Mouse (Mus musculus): Measurements from ENCODE around the gene Grin2c. TPM values are rescaled to one million over a fixed set of nuclear protein-coding genes. Genes with fewer than 3 reads are reported as not detected.

The Grin2c gene
- polyA plus RNA-seq, 1 experiment: 0.33 TPM

DNA sequence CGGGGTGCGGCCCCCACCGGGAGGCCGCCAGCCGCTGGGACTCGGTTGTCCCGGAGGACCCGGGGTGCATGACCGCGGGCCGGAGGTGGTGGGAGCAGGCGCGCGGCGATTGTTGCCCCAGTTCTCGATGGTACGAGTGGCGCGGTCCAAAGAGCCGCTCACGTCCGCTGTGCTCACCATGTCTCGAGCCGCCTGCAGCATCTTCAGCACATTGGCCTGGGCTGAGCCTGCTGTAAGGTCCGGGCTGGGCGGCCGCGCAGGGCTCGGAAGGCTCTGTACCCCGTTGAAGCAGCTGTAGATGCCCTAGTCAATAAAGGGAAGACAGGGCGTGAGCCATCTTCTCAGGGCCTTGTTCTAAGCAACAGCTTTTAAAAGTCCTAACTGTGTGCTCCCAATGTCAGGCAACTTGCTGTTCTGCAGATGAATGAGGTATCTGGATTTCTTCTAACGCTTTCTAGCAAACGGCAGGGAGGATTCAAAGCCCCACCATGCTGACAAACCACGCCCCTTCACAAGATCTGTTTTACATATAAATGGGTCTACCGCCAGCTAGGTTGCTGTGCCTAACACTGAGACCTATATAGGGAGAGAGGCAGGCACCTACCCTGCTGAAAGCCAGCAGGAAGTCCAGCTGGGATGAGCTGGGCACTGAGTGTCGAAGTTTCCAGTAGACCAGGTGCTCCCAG, 16.5 kb downstream of the Grin2c start:
- whole genome bisulfite sequencing: 4% methylated on average over 36 of the region's 36 CpGs
- H3K36me3 ChIP-seq (ENCODE audit: control insufficient read depth, insufficient read depth, low read length): no peaks in the 10 kb centered on the region
- TF ChIP-seq POLR2A (IDR thresholded peaks at IDR 0.05; ENCODE audit: low read depth, low read length) (no peak), CTCF (IDR thresholded peaks at IDR 0.05; ENCODE audit: extremely low read depth, insufficient read length, insufficient replicate concordance, low read depth, low read length) (no peak)
- H3K4me1 ChIP-seq (ENCODE audit: control insufficient read depth, insufficient read depth, insufficient read length, low read length): no peaks in the 10 kb centered on the region; the same call in 1 of the 2 replicates
- H3K27ac ChIP-seq (ENCODE audit: insufficient read depth, low read depth, low read length): no peak overlapping the region
- peak overlapping the region; percentile 0; the same call in 1 of the 2 replicates for H3K4me3 ChIP-seq (ENCODE audit: low read depth, low read length)
- peaks cover 29% of the 10 kb centered on the region for H3K27me3 ChIP-seq (ENCODE audit: control insufficient read depth, insufficient read depth, low read length)

DNA sequence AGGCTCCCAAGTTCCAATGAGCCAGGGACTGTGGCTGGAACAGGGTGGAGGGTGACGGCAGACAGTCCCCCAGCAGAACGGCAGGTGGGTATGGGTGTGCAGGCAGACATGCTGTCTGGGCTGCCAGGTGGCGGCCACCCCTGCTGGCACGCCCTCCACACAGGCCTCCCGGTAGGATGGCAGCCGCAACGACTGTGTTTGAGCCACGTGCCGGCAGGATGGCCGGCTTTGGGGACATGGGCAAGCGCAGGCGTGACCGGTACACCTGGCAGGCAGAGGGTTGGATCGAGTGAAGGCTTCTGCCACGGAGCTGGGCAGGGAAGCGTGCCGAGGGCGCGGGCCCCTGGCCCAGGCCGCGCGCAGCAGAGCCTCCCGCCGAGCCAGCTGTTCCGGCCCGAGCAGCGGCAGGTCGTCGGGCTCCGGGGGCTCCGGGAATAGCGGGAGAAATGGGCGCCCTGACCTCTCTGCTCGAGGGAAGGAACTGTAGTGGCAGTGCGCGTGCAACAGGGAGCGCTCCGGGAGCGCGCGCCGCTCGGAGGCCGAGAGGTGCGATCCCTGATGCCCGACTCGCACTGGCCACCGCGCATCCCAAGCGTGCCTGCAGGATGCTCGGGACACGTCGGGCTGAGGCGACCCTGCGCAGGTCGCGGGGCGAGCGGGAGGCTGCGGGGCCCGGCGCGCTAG, 17.2 kb downstream of the Grin2c start:
- Histone ChIP-seq H3K36me3 (ENCODE audit: control insufficient read depth, insufficient read depth, low read length) (peaks cover 2% of the 10 kb centered on the region; the same call in 1 of the 2 replicates), H3K27ac (ENCODE audit: insufficient read depth, low read depth, low read length) (no peak overlapping the region), H3K4me1 (ENCODE audit: control insufficient read depth, insufficient read depth, insufficient read length, low read length) (no peaks in the 10 kb centered on the region; the same call in 1 of the 2 replicates), H3K4me3 (ENCODE audit: low read depth, low read length) (peak overlapping the region; percentile 0; the same call in 1 of the 2 replicates), H3K27me3 (ENCODE audit: control insufficient read depth, insufficient read depth, low read length) (peaks cover 29% of the 10 kb centered on the region)
- 1% methylated on average over 62 of the region's 63 CpGs for WGBS
- TF ChIP-seq CTCF (IDR thresholded peaks at IDR 0.05; ENCODE audit: extremely low read depth, insufficient read length, insufficient replicate concordance, low read depth, low read length) (no peak), POLR2A (IDR thresholded peaks at IDR 0.05; ENCODE audit: low read depth, low read length) (no peak)

- H3K4me3 ChIP-seq (ENCODE audit: low read depth, low read length): no peak overlapping the region
- no peak overlapping the region for H3K27ac ChIP-seq (ENCODE audit: insufficient read depth, low read depth, low read length)
- WGBS: 64% methylated on average over 6 of the region's 6 CpGs
- peaks cover 29% of the 10 kb centered on the region for H3K27me3 ChIP-seq (ENCODE audit: control insufficient read depth, insufficient read depth, low read length)
- TF ChIP-seq CTCF (IDR thresholded peaks at IDR 0.05; ENCODE audit: extremely low read depth, insufficient read length, insufficient replicate concordance, low read depth, low read length) (no peak), POLR2A (IDR thresholded peaks at IDR 0.05; ENCODE audit: low read depth, low read length) (no peak)
- H3K36me3 ChIP-seq (ENCODE audit: control insufficient read depth, insufficient read depth, low read length): peaks cover 13% of the 10 kb centered on the region; the same call in 1 of the 2 replicates
- H3K4me1 ChIP-seq (ENCODE audit: control insufficient read depth, insufficient read depth, insufficient read length, low read length): no peaks in the 10 kb centered on the region; the same call in 1 of the 2 replicates
Observed at GRCm38 (mm10) chr11:115247945-115248344, 19.1 kb downstream of the Grin2c start.

DNA sequence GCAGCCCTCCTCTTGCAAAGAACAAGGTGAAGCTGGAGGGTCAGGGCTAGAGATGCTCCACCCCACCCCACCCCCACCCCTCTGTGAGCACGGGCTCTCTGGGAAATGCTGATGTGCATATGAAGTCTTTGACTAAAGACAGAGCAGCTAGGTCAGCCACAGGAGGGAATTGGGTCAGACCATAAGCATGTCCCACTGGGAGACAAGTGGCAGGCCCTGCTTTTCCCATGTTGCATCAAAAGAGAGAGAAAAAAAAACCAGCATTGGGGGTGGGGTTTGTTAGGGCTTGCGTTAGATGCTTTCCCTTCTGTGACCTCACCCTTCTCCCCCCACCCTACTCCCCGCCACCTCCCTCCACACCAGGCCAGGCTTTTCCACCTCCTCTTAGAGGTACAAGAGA, 19.8 kb downstream of the Grin2c start:
- no peak for TF ChIP-seq CTCF (IDR thresholded peaks at IDR 0.05; ENCODE audit: extremely low read depth, insufficient read length, insufficient replicate concordance, low read depth, low read length)
- TF ChIP-seq POLR2A (IDR thresholded peaks at IDR 0.05; ENCODE audit: low read depth, low read length): no peak
- 41% methylated on average over 3 of the region's 3 CpGs for WGBS

GRCm38 (mm10) chr11:115246386-115246785, 20.7 kb downstream of the Grin2c start:
- TF ChIP-seq POLR2A (IDR thresholded peaks at IDR 0.05; ENCODE audit: low read depth, low read length) (no peak), CTCF (IDR thresholded peaks at IDR 0.05; ENCODE audit: extremely low read depth, insufficient read length, insufficient replicate concordance, low read depth, low read length) (no peak)
- no peaks in the 10 kb centered on the region; the same call in 1 of the 2 replicates for H3K4me1 ChIP-seq (ENCODE audit: control insufficient read depth, insufficient read depth, insufficient read length, low read length)
- peaks cover 13% of the 10 kb centered on the region; the same call in 1 of the 2 replicates for H3K36me3 ChIP-seq (ENCODE audit: control insufficient read depth, insufficient read depth, low read length)
- H3K27ac ChIP-seq (ENCODE audit: insufficient read depth, low read depth, low read length): no peak overlapping the region
- 58% methylated on average over 8 of the region's 8 CpGs for WGBS
- peaks cover 29% of the 10 kb centered on the region for H3K27me3 ChIP-seq (ENCODE audit: control insufficient read depth, insufficient read depth, low read length)
- no peak overlapping the region for H3K4me3 ChIP-seq (ENCODE audit: low read depth, low read length)

More for the DNA sequence above, 19.8 kb downstream of the Grin2c start:
- Histone ChIP-seq H3K27me3 (ENCODE audit: control insufficient read depth, insufficient read depth, low read length) (peaks cover 29% of the 10 kb centered on the region), H3K27ac (ENCODE audit: insufficient read depth, low read depth, low read length) (no peak overlapping the region), H3K4me3 (ENCODE audit: low read depth, low read length) (no peak overlapping the region), H3K4me1 (ENCODE audit: control insufficient read depth, insufficient read depth, insufficient read length, low read length) (no peaks in the 10 kb centered on the region; the same call in 1 of the 2 replicates), H3K36me3 (ENCODE audit: control insufficient read depth, insufficient read depth, low read length) (peaks cover 13% of the 10 kb centered on the region; the same call in 1 of the 2 replicates)

DNA sequence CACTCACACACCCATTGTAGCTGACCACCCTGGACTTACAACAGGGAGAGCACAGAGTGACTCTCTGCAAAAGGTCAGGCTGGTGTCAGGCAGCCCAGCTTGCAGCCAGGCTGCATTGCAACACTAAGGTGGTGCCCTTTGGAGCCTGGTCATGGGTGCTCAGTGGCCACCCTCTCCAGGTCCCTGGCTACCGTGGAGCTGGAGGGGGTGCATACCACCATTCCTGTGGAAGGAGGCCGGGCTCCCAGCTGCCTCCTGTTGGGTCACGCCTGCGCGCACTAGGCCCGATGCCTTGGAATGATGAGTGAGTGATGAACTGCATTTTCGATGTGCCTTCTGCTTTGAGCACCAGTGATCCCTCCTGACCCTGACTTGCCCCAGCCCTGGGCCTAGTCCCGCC, 22.2 kb downstream of the Grin2c start:
- 89% methylated on average over 8 of the region's 8 CpGs for WGBS
- H3K4me3 ChIP-seq (ENCODE audit: low read depth, low read length): no peak overlapping the region
- no peaks in the 10 kb centered on the region; the same call in 1 of the 2 replicates for H3K4me1 ChIP-seq (ENCODE audit: control insufficient read depth, insufficient read depth, insufficient read length, low read length)

GRCm38 (mm10) chr11:115243783-115244182, 23.3 kb downstream of the Grin2c start:
- H3K4me1 ChIP-seq (ENCODE audit: control insufficient read depth, insufficient read depth, insufficient read length, low read length): no peaks in the 10 kb centered on the region
- no peak overlapping the region for H3K4me3 ChIP-seq (ENCODE audit: low read depth, low read length)
- WGBS: 91% methylated on average over 12 of the region's 12 CpGs
- H3K27ac ChIP-seq (ENCODE audit: insufficient read depth, low read depth, low read length): no peak overlapping the region
- H3K36me3 ChIP-seq (ENCODE audit: control insufficient read depth, insufficient read depth, low read length): peaks cover 13% of the 10 kb centered on the region; the same call in 1 of the 2 replicates
- no peak for TF ChIP-seq POLR2A (IDR thresholded peaks at IDR 0.05; ENCODE audit: low read depth, low read length)
- TF ChIP-seq CTCF (IDR thresholded peaks at IDR 0.05; ENCODE audit: extremely low read depth, insufficient read length, insufficient replicate concordance, low read depth, low read length): no peak
- H3K27me3 ChIP-seq (ENCODE audit: control insufficient read depth, insufficient read depth, low read length): peaks cover 4% of the 10 kb centered on the region

More for the DNA sequence above, 22.2 kb downstream of the Grin2c start:
- peaks cover 13% of the 10 kb centered on the region; the same call in 1 of the 2 replicates for H3K36me3 ChIP-seq (ENCODE audit: control insufficient read depth, insufficient read depth, low read length)
- no peak overlapping the region for H3K27ac ChIP-seq (ENCODE audit: insufficient read depth, low read depth, low read length)
- TF ChIP-seq CTCF (IDR thresholded peaks at IDR 0.05; ENCODE audit: extremely low read depth, insufficient read length, insufficient replicate concordance, low read depth, low read length) (no peak), POLR2A (IDR thresholded peaks at IDR 0.05; ENCODE audit: low read depth, low read length) (no peak)
- H3K27me3 ChIP-seq (ENCODE audit: control insufficient read depth, insufficient read depth, low read length): peaks cover 15% of the 10 kb centered on the region

Measured in small intestine, adult 2 months (tissue).